Mouse (Mus musculus): ENCODE measurements around the gene Wdr6.

- no peak for TF ChIP-seq CTCF (IDR thresholded peaks at IDR 0.05; ENCODE audit: low read depth, low read length)
- no peak for TF ChIP-seq POLR2AphosphoS5 (IDR thresholded peaks at IDR 0.05; ENCODE audit: insufficient replicate concordance, low read depth, low read length)
- TF ChIP-seq TAL1 (conservative IDR thresholded peaks at IDR 0.05; ENCODE audit: low read depth, low read length): no peak
Measured at GRCm38 (mm10) chr9:108574921-108575320, 3.6 kb downstream of the Wdr6 start.
